Comparison of ENCODE assay signal across 7 mouse cellular contexts in genomic region chr6:125163801-125164657, GRCm38 (mm10). TPM values are rescaled to one million over a fixed set of nuclear protein-coding genes. Genes with fewer than 3 reads are reported as not detected.
DNase-seq lines count a peak whose midpoint lies in the region; TF ChIP-seq lines count a peak whose summit lies in the region.

No protein-coding gene starts in this region.

- TF ChIP-seq CTCF in spleen, adult 2 months (IDR thresholded peaks at IDR 0.05; ENCODE audit: extremely low read depth, insufficient read depth, insufficient read length, insufficient replicate concordance): no peak
- TF ChIP-seq CTCF in bone marrow macrophage, adult 2 months (IDR thresholded peaks at IDR 0.05; ENCODE audit: low read depth, low read length): no peak

- H3K27ac ChIP-seq in spleen, adult 2 months (ENCODE audit: insufficient read depth, low read length): peak overlapping the region; percentile 67
- peak overlapping the region; percentile 85 for H3K27ac ChIP-seq in bone marrow macrophage, adult 2 months (ENCODE audit: insufficient read depth, low read depth, low read length)

- WGBS in spleen, adult 2 months: 15% methylated on average over 20 of the region's 20 CpGs

- H3K4me3 ChIP-seq in spleen, adult 2 months (ENCODE audit: extremely low read depth, insufficient read depth, insufficient read length): peak overlapping the region; percentile 87
- peak overlapping the region; percentile 92 for H3K4me3 ChIP-seq in bone marrow macrophage, adult 2 months (ENCODE audit: insufficient read depth, low read length)

- no peak for DNase-seq in spleen, adult 2 months (ENCODE audit: low read depth in 1 of 2, low spot score in 2 of 2)
- no peak for DNase-seq in spleen, adult 18-20 months
- peak; percentile 37 for DNase-seq in gastrocnemius, postnatal 10 days
- peak; percentile 88 to 90 for DNase-seq in kidney, adult 8-10 months
- DNase-seq in lung, postnatal 36 days: peak; percentile 50
- no peak for DNase-seq in spleen, postnatal 10 days (ENCODE audit: low spot score in 2 of 2)

- H3K36me3 ChIP-seq in spleen, adult 2 months (ENCODE audit: control insufficient read depth, insufficient read depth, low read length): peaks cover 23% of the 10 kb centered on the region

- peaks cover 10% of the 10 kb centered on the region; the same call in 1 of the 2 replicates for H3K4me1 ChIP-seq in spleen, adult 2 months (ENCODE audit: control insufficient read depth, insufficient read depth, insufficient read length)
- peaks cover 12% of the 10 kb centered on the region for H3K4me1 ChIP-seq in bone marrow macrophage, adult 2 months (ENCODE audit: control insufficient read depth, insufficient read depth, low read length)

- no peaks in the 10 kb centered on the region for H3K27me3 ChIP-seq in spleen, adult 2 months (ENCODE audit: control insufficient read depth, insufficient read depth, low read length)

- TF ChIP-seq POLR2A in spleen, adult 2 months (IDR thresholded peaks at IDR 0.05; ENCODE audit: low read depth, low read length): no peak
- no peak for TF ChIP-seq POLR2A in bone marrow macrophage, adult 2 months (IDR thresholded peaks at IDR 0.05; ENCODE audit: borderline replicate concordance, low read depth, low read length)

RNA-seq across cellular contexts. Expression of gene Gapdh, which starts 2.2 kb away (rescaled TPM):
- polyA plus RNA-seq in spleen, adult 2 months (2012; rRNA removed): 1,160 and 1,333 TPM in 2 replicates
- 229 and 264 TPM in 2 replicates for polyA plus RNA-seq in bone marrow macrophage, adult 2 months (2012; ENCODE audit: insufficient read depth, insufficient read length, missing spikeins)
- 1,000 to 10,000 TPM; 7,536 to 8,309 TPM for total RNA-seq in gastrocnemius, postnatal 10 days (2021)

RNA-seq across cellular contexts. Expression of gene Iffo1, which starts 19.0 kb away (rescaled TPM):
- polyA plus RNA-seq in spleen, adult 2 months (2012; rRNA removed): 58.0 and 66.8 TPM in 2 replicates
- 51.8 and 57.0 TPM in 2 replicates for polyA plus RNA-seq in bone marrow macrophage, adult 2 months (2012; ENCODE audit: insufficient read depth, insufficient read length, missing spikeins)
- 10 to 100 TPM; 50.8 to 60.1 TPM for total RNA-seq in gastrocnemius, postnatal 10 days (2021)

RNA-seq across cellular contexts. Expression of gene Ncapd2, which starts 27.5 kb away (rescaled TPM):
- polyA plus RNA-seq in spleen, adult 2 months (2012; rRNA removed): 84.6 and 110 TPM in 2 replicates
- 83.1 and 85.5 TPM in 2 replicates for polyA plus RNA-seq in bone marrow macrophage, adult 2 months (2012; ENCODE audit: insufficient read depth, insufficient read length, missing spikeins)
- total RNA-seq in gastrocnemius, postnatal 10 days (2021): 10 to 100 TPM; 28.3 to 41.5 TPM

RNA-seq across cellular contexts. Expression of gene Mrpl51, which starts 27.6 kb away (rescaled TPM):
- polyA plus RNA-seq in spleen, adult 2 months (2012; rRNA removed): 21.2 and 29.4 TPM in 2 replicates
- polyA plus RNA-seq in bone marrow macrophage, adult 2 months (2012; ENCODE audit: insufficient read depth, insufficient read length, missing spikeins): 68.6 and 82.0 TPM in 2 replicates
- total RNA-seq in gastrocnemius, postnatal 10 days (2021): 100 to 1,000 TPM; 212 to 236 TPM

RNA-seq across cellular contexts. Expression of gene Nop2, which starts 32.3 kb away (rescaled TPM):
- polyA plus RNA-seq in spleen, adult 2 months (2012; rRNA removed): 14.0 and 16.2 TPM in 2 replicates
- 10.7 and 11.4 TPM in 2 replicates for polyA plus RNA-seq in bone marrow macrophage, adult 2 months (2012; ENCODE audit: insufficient read depth, insufficient read length, missing spikeins)
- total RNA-seq in gastrocnemius, postnatal 10 days (2021): 10 to 100 TPM; 16.0 to 21.1 TPM

Comparison
In these comparisons a context has a peak if more than half of its experiments do, and no peak if none do; other contexts are left out.
1. DNase-seq: peak in gastrocnemius, postnatal 10 days (single experiment), kidney, adult 8-10 months (2 of 2) and lung, postnatal 36 days (single experiment); none in spleen, adult 2 months (0 of 2), spleen, adult 18-20 months (0 of 2) and spleen, postnatal 10 days (0 of 2).